Mouse (Mus musculus): ENCODE measurements around the gene Neurod4. TPM values are rescaled to one million over a fixed set of nuclear protein-coding genes. Genes with fewer than 3 reads are reported as not detected.
"Not testable (repeated sequence)": the region's sequence is repeated elsewhere in the genome, so short reads cannot be mapped to it uniquely, and the experiment has no call there.

The Neurod4 gene
- polyA plus RNA-seq (2015; fragmentation: Nextera tagmentation; extraction: Ambion mirVana) = 4.4 and 4.7 TPM in 2 replicates

DNA sequence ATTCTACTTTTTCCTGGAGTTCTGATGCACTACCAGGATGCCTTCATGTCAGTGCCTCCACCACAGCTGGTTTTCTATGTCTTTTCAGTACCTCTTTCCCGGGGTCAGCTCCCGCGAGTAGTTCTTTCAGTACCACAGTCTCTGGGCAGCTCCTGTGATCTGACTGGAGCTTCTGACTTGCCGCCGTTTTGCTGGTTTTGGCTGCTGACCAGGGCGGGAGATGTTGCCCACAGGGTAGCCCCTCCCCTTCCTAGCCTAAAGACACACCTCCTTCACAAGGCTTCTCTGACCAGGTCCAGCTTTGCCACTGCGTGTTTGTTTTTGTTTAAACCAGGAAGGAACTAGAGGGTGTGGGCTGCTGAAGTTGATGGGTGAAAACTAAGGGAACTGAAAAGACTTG is at the start of gene Neurod4:
Neurod4 (minus strand) TSS at position 175 of the 400 bp plus-strand sequence.
- Histone ChIP-seq H3K27ac (no peak within 1 kb of the TSS), H3K36me3 (ENCODE audit: poor library complexity, severe bottlenecking) (no peaks in the 10 kb centered on the region), H3K27me3 (no peaks in the 10 kb centered on the region), H3K4me2 (peak within 1 kb of the TSS; percentile 42), H3K4me3 (no peak within 1 kb of the TSS; the same call in 1 of the 2 replicates), H3K9ac (no peak within 1 kb of the TSS; the same call in 1 of the 2 replicates), H3K9me3 (replicated peaks) (no peaks in the 10 kb centered on the region), H3K4me1 (peaks cover 10% of the 10 kb centered on the region; the same call in 1 of the 2 replicates)
- 2% methylated on average over 7 of the region's 7 CpGs for WGBS
- peak; percentile 51; the same call in 1 of the 2 replicates for ATAC-seq

GRCm38 (mm10) chr10:130324243-130324642 is 44.2 kb upstream of the Neurod4 start:
- Histone ChIP-seq H3K27me3 (no peaks in the 10 kb centered on the region), H3K9me3 (replicated peaks) (no peaks in the 10 kb centered on the region), H3K4me2 (no peak overlapping the region), H3K4me1 (no peaks in the 10 kb centered on the region), H3K9ac (no peak overlapping the region), H3K36me3 (ENCODE audit: poor library complexity, severe bottlenecking) (no peaks in the 10 kb centered on the region), H3K27ac (no peak overlapping the region), H3K4me3 (no peak overlapping the region)
- no peak for ATAC-seq
- WGBS = 90% methylated on average over 4 of the region's 4 CpGs

DNA sequence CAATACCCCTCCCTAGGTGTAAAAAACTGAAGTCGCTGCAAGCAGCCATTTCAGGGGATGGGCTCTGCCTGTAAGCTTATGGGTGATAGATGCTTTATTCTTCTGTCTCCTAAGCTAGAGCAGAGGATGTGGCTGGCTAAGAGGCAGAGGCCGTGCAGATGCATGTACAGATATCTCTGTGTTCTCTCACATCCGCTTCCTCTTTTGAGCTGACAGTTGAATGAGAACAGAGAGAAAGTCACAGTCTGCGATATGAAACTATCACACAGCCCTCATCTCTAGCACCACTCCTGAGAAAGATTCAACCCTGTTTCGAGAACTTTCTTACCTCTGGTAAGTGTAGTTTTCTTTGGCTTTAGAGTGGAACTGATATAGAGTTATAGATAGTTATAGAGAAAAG is 42.6 kb upstream of the Neurod4 start, which contains the start of gene Tespa1:
Tespa1 (plus strand) TSS at position 234 of the 400 bp plus-strand sequence.
- Histone ChIP-seq H3K36me3 (ENCODE audit: poor library complexity, severe bottlenecking) (no peaks in the 10 kb centered on the region), H3K4me1 (no peaks in the 10 kb centered on the region), H3K4me3 (no peak within 1 kb of the TSS), H3K27ac (no peak within 1 kb of the TSS), H3K27me3 (no peaks in the 10 kb centered on the region), H3K9me3 (replicated peaks) (no peaks in the 10 kb centered on the region), H3K4me2 (no peak within 1 kb of the TSS), H3K9ac (no peak within 1 kb of the TSS)
- no peak for ATAC-seq
- 88% methylated on average over 5 of the region's 5 CpGs for WGBS

GRCm38 (mm10) chr10:130322062-130322461 is 42.0 kb upstream of the Neurod4 start:
- Histone ChIP-seq H3K4me3 (no peak overlapping the region), H3K9me3 (replicated peaks) (no peaks in the 10 kb centered on the region), H3K27me3 (no peaks in the 10 kb centered on the region), H3K4me2 (no peak overlapping the region), H3K4me1 (no peaks in the 10 kb centered on the region), H3K27ac (no peak overlapping the region), H3K9ac (no peak overlapping the region), H3K36me3 (ENCODE audit: poor library complexity, severe bottlenecking) (no peaks in the 10 kb centered on the region)
- no peak for ATAC-seq

GRCm38 (mm10) chr10:130320715-130321114 is 40.7 kb upstream of the Neurod4 start:
- H3K27me3 ChIP-seq = no peaks in the 10 kb centered on the region
- no peak overlapping the region for H3K9ac ChIP-seq
- no peak overlapping the region for H3K4me2 ChIP-seq
- 93% methylated on average over 2 of the region's 2 CpGs for WGBS
- H3K27ac ChIP-seq = no peak overlapping the region
- no peaks in the 10 kb centered on the region for H3K9me3 ChIP-seq (replicated peaks)
- ATAC-seq = no peak
- H3K36me3 ChIP-seq (ENCODE audit: poor library complexity, severe bottlenecking) = no peaks in the 10 kb centered on the region
- no peaks in the 10 kb centered on the region for H3K4me1 ChIP-seq
- H3K4me3 ChIP-seq = no peak overlapping the region

DNA sequence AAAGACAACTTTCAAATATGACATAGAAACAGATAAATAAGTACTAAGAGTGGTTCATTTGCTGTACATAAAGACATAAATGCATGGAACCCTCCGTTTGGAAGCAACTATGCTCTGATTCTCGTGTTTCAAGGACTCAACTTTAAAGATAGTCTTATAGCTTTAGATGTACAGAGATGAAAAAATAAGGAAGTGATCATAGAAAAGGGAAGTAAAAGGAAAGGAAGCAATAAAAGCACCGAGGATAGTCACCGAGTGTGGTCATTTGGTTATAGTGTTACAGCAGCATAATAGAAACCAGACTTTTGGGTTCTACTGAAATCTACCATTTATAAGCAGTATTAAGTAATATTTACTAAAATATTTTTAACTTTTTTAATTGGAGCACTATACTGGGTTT is 38.7 kb upstream of the Neurod4 start:
- no peak overlapping the region for H3K4me2 ChIP-seq
- ATAC-seq = no peak
- H3K9me3 ChIP-seq (replicated peaks) = no peaks in the 10 kb centered on the region
- no peaks in the 10 kb centered on the region for H3K36me3 ChIP-seq (ENCODE audit: poor library complexity, severe bottlenecking)
- H3K9ac ChIP-seq = no peak overlapping the region
- H3K4me1 ChIP-seq = no peaks in the 10 kb centered on the region
- no peaks in the 10 kb centered on the region for H3K27me3 ChIP-seq
- 84% methylated on average over 4 of the region's 4 CpGs for WGBS
- no peak overlapping the region for H3K4me3 ChIP-seq
- no peak overlapping the region for H3K27ac ChIP-seq

DNA sequence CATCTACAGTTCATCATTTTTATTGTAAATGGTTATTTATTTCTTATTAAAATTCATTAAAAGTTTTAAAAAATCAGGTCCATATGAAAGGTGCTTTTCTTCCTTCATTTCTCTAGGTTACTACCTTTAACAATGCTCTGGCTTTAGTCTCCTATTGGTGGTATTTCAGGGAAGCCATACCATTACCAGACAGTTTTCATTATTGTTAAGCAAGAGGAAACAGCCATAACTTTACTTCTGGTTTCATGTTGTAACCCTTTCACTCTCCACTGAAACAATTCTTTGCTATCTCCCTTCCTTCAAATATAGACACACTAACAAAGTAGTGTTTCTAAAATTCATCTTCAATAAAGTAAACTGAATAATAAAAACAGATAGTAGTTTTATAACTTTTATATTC is 35.8 kb upstream of the Neurod4 start:
- H3K27me3 ChIP-seq = no peaks in the 10 kb centered on the region
- no peak overlapping the region for H3K4me3 ChIP-seq
- no peak overlapping the region for H3K27ac ChIP-seq
- no peak for ATAC-seq
- no peak overlapping the region for H3K9ac ChIP-seq
- H3K36me3 ChIP-seq (ENCODE audit: poor library complexity, severe bottlenecking) = no peaks in the 10 kb centered on the region
- no peak overlapping the region for H3K4me2 ChIP-seq
- H3K9me3 ChIP-seq (replicated peaks) = no peaks in the 10 kb centered on the region
- H3K4me1 ChIP-seq = no peaks in the 10 kb centered on the region

DNA sequence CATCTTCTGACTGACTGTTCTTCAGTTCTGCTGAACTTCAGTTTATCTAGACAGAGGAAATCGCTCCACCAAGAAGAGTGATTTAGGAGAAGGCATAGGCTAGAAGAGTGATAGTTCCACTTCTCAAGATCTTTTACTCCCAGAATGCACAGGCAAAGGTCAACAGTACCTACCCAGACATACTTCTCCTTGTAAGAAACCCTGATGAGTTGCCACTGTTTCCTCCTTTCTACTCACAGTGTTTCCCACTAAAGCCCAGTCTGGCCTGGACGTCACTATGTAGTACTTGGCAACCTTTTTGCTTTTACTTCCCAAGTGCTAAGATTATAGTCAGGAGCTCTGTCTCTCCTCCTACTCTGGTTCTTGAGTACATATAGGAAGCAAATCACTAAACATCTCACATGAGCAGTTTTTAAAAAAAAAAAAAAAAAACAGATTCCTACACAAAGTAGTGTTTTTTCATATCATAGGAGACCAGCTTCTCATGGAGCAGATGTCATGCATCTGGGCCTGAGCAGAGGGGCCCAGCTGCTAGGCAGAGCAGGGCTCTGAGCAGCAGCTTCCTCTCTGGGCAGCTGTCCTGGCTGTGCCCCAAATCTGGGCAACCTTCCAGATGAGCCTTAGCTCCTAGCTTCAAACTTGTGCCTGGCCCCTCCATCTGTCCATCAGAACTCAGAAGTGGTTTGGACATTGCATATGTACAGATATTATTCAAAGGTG is 34.2 kb upstream of the Neurod4 start:
- H3K27ac ChIP-seq = no peak overlapping the region
- no peaks in the 10 kb centered on the region for H3K4me1 ChIP-seq
- no peaks in the 10 kb centered on the region for H3K36me3 ChIP-seq (ENCODE audit: poor library complexity, severe bottlenecking)
- H3K9me3 ChIP-seq (replicated peaks) = no peaks in the 10 kb centered on the region
- no peak overlapping the region for H3K9ac ChIP-seq
- H3K4me2 ChIP-seq = no peak overlapping the region
- WGBS = 79% methylated on average over 2 of the region's 2 CpGs
- ATAC-seq = no peak
- H3K27me3 ChIP-seq = no peaks in the 10 kb centered on the region
- no peak overlapping the region for H3K4me3 ChIP-seq

- WGBS = 95% methylated on average over 1 of the region's 1 CpGs
- ATAC-seq = peak; percentile 51; the same call in 1 of the 2 replicates
- Histone ChIP-seq H3K27me3 (no peaks in the 10 kb centered on the region), H3K4me2 (no peak overlapping the region), H3K9me3 (replicated peaks) (no peaks in the 10 kb centered on the region), H3K36me3 (ENCODE audit: poor library complexity, severe bottlenecking) (no peaks in the 10 kb centered on the region), H3K4me3 (no peak overlapping the region), H3K4me1 (no peaks in the 10 kb centered on the region), H3K27ac (no peak overlapping the region), H3K9ac (no peak overlapping the region)
Measured at GRCm38 (mm10) chr10:130313531-130313930, 33.5 kb upstream of the Neurod4 start.

GRCm38 (mm10) chr10:130311534-130312227 is 31.6 kb upstream of the Neurod4 start:
- no peak overlapping the region for H3K27ac ChIP-seq
- ATAC-seq = no peak

GRCm38 (mm10) chr10:130304138-130304537 is 24.1 kb upstream of the Neurod4 start:
- H3K4me3 ChIP-seq; H3K27ac ChIP-seq; H3K9me3 ChIP-seq (replicated peaks); H3K4me1 ChIP-seq; H3K36me3 ChIP-seq (ENCODE audit: poor library complexity, severe bottlenecking); ATAC-seq; H3K27me3 ChIP-seq; H3K9ac ChIP-seq; H3K4me2 ChIP-seq: not testable (repeated sequence)
- 84% methylated on average over 4 of the region's 5 CpGs for WGBS

More at GRCm38 (mm10) chr10:130311534-130312227, 31.6 kb upstream of the Neurod4 start:
- Histone ChIP-seq H3K9ac (no peak overlapping the region), H3K27me3 (no peaks in the 10 kb centered on the region), H3K4me3 (no peak overlapping the region), H3K4me1 (no peaks in the 10 kb centered on the region), H3K36me3 (ENCODE audit: poor library complexity, severe bottlenecking) (no peaks in the 10 kb centered on the region), H3K9me3 (replicated peaks) (no peaks in the 10 kb centered on the region), H3K4me2 (no peak overlapping the region)
- 91% methylated on average over 2 of the region's 2 CpGs for WGBS

- H3K4me2 ChIP-seq; H3K27ac ChIP-seq; H3K9me3 ChIP-seq (replicated peaks); H3K9ac ChIP-seq; H3K4me3 ChIP-seq; ATAC-seq; H3K27me3 ChIP-seq; H3K4me1 ChIP-seq; H3K36me3 ChIP-seq (ENCODE audit: poor library complexity, severe bottlenecking): not testable (repeated sequence)
- 14% methylated on average over 4 of the region's 4 CpGs for WGBS
Measured at GRCm38 (mm10) chr10:130298748-130299147, 18.7 kb upstream of the Neurod4 start.
